Mouse (Mus musculus): ENCODE results near the gene Myoz1. TPM values are rescaled to one million over a fixed set of nuclear protein-coding genes. Genes with fewer than 3 reads are reported as not detected.
A peak's percentile ranks its signal among the peaks of the same experiment; 100 is the strongest.

Gene Myoz1
- polyA plus RNA-seq, 1 experiment from 2014 or later, result not detected

GRCm38 (mm10) chr14:20663601-20664000, 7.3 kb upstream of the Myoz1 start:
- WGBS, result 80% methylated on average over 2 of the region's 2 CpGs
- no peaks in the 10 kb centered on the region for H3K9me3 ChIP-seq (ENCODE audit: control insufficient read depth, low read length)
- no peak overlapping the region for H3K4me2 ChIP-seq (ENCODE audit: low read length)
- DNase-seq (no peak), ATAC-seq (ENCODE audit: low FRiP score, low TSS enrichment) (no peak)
- no peak overlapping the region for H3K27ac ChIP-seq (replicated peaks; ENCODE audit: low read depth, low read length)
- H3K9ac ChIP-seq (replicated peaks; ENCODE audit: low read length), result no peak overlapping the region
- H3K4me1 ChIP-seq (ENCODE audit: control insufficient read depth, insufficient read depth, low read length), result peaks cover 14% of the 10 kb centered on the region
- no peak overlapping the region for H3K4me3 ChIP-seq (replicated peaks; ENCODE audit: low read depth, low read length)
- no peaks in the 10 kb centered on the region for H3K36me3 ChIP-seq (ENCODE audit: control insufficient read depth, insufficient read depth, low read length)
- H3K27me3 ChIP-seq (ENCODE audit: control insufficient read depth, insufficient read depth, low read length), result peaks cover 13% of the 10 kb centered on the region; the same call in 1 of the 2 replicates

- H3K27ac ChIP-seq (replicated peaks; ENCODE audit: low read depth, low read length), result no peak overlapping the region
- peak overlapping the region; percentile 73; the same call in 1 of the 2 replicates for H3K9ac ChIP-seq (replicated peaks; ENCODE audit: low read length)
- H3K4me1 ChIP-seq (ENCODE audit: control insufficient read depth, insufficient read depth, low read length), result peaks cover 14% of the 10 kb centered on the region
- WGBS, result 92% methylated on average over 3 of the region's 3 CpGs
- H3K4me3 ChIP-seq (replicated peaks; ENCODE audit: low read depth, low read length), result no peak overlapping the region
- H3K36me3 ChIP-seq (ENCODE audit: control insufficient read depth, insufficient read depth, low read length), result no peaks in the 10 kb centered on the region
- no peaks in the 10 kb centered on the region for H3K9me3 ChIP-seq (ENCODE audit: control insufficient read depth, low read length)
- ATAC-seq (ENCODE audit: low FRiP score, low TSS enrichment) (no peak), DNase-seq (no peak)
- no peak overlapping the region for H3K4me2 ChIP-seq (ENCODE audit: low read length)
- peaks cover 13% of the 10 kb centered on the region; the same call in 1 of the 2 replicates for H3K27me3 ChIP-seq (ENCODE audit: control insufficient read depth, insufficient read depth, low read length)
Measured at GRCm38 (mm10) chr14:20662740-20663139, 6.4 kb upstream of the Myoz1 start.

- no peak; the same call in none of the 2 replicates for ATAC-seq (ENCODE audit: low FRiP score, low TSS enrichment)
- peak overlapping the region; percentile 84 for H3K27ac ChIP-seq (replicated peaks; ENCODE audit: low read depth, low read length)
- no peaks in the 10 kb centered on the region for H3K9me3 ChIP-seq (ENCODE audit: control insufficient read depth, low read length)
- H3K4me1 ChIP-seq (ENCODE audit: control insufficient read depth, insufficient read depth, low read length), result peaks cover 14% of the 10 kb centered on the region
- peak overlapping the region; percentile 65 for H3K4me3 ChIP-seq (replicated peaks; ENCODE audit: low read depth, low read length)
- 6% methylated on average over 19 of the region's 19 CpGs for WGBS
- H3K36me3 ChIP-seq (ENCODE audit: control insufficient read depth, insufficient read depth, low read length), result no peaks in the 10 kb centered on the region
- peak; percentile 47 for DNase-seq
- peaks cover 13% of the 10 kb centered on the region; the same call in 1 of the 2 replicates for H3K27me3 ChIP-seq (ENCODE audit: control insufficient read depth, insufficient read depth, low read length)
- H3K9ac ChIP-seq (replicated peaks; ENCODE audit: low read length), result peak overlapping the region; percentile 73
- peak overlapping the region; percentile 86 for H3K4me2 ChIP-seq (ENCODE audit: low read length)
Measured at GRCm38 (mm10) chr14:20661661-20662331, 5.5 kb upstream of the Myoz1 start.

- peak overlapping the region; percentile 86 for H3K4me2 ChIP-seq (ENCODE audit: low read length)
- ATAC-seq (ENCODE audit: low FRiP score, low TSS enrichment) (peak; percentile 91), DNase-seq (peak; percentile 98)
- 1% methylated on average over 52 of the region's 52 CpGs for WGBS
- H3K4me1 ChIP-seq (ENCODE audit: control insufficient read depth, insufficient read depth, low read length), result peaks cover 14% of the 10 kb centered on the region
- H3K9ac ChIP-seq (replicated peaks; ENCODE audit: low read length), result peak overlapping the region; percentile 73
- H3K27me3 ChIP-seq (ENCODE audit: control insufficient read depth, insufficient read depth, low read length), result peaks cover 13% of the 10 kb centered on the region; the same call in 1 of the 2 replicates
- H3K9me3 ChIP-seq (ENCODE audit: control insufficient read depth, low read length), result no peaks in the 10 kb centered on the region
- peak overlapping the region; percentile 65 for H3K4me3 ChIP-seq (replicated peaks; ENCODE audit: low read depth, low read length)
- peak overlapping the region; percentile 84 for H3K27ac ChIP-seq (replicated peaks; ENCODE audit: low read depth, low read length)
- H3K36me3 ChIP-seq (ENCODE audit: control insufficient read depth, insufficient read depth, low read length), result no peaks in the 10 kb centered on the region
Measured at GRCm38 (mm10) chr14:20660827-20661660, 4.7 kb upstream of the Myoz1 start.

GRCm38 (mm10) chr14:20659687-20660086, 3.3 kb upstream of the Myoz1 start:
- DNase-seq, result no peak
- WGBS, result 99% methylated on average over 7 of the region's 7 CpGs
- Histone ChIP-seq H3K27me3 (ENCODE audit: control insufficient read depth, insufficient read depth, low read length) (peaks cover 8% of the 10 kb centered on the region; the same call in 1 of the 2 replicates), H3K4me1 (ENCODE audit: control insufficient read depth, insufficient read depth, low read length) (peaks cover 14% of the 10 kb centered on the region), H3K36me3 (ENCODE audit: control insufficient read depth, insufficient read depth, low read length) (no peaks in the 10 kb centered on the region), H3K9me3 (ENCODE audit: control insufficient read depth, low read length) (no peaks in the 10 kb centered on the region), H3K9ac (replicated peaks; ENCODE audit: low read length) (no peak overlapping the region), H3K4me3 (replicated peaks; ENCODE audit: low read depth, low read length) (no peak overlapping the region), H3K4me2 (ENCODE audit: low read length) (no peak overlapping the region), H3K27ac (replicated peaks; ENCODE audit: low read depth, low read length) (no peak overlapping the region)
- no peak for ATAC-seq (ENCODE audit: low FRiP score, low TSS enrichment)

- Histone ChIP-seq H3K27me3 (ENCODE audit: control insufficient read depth, insufficient read depth, low read length) (peaks cover 8% of the 10 kb centered on the region; the same call in 1 of the 2 replicates), H3K36me3 (ENCODE audit: control insufficient read depth, insufficient read depth, low read length) (no peaks in the 10 kb centered on the region), H3K4me2 (ENCODE audit: low read length) (no peak overlapping the region), H3K27ac (replicated peaks; ENCODE audit: low read depth, low read length) (no peak overlapping the region), H3K9me3 (ENCODE audit: control insufficient read depth, low read length) (no peaks in the 10 kb centered on the region), H3K9ac (replicated peaks; ENCODE audit: low read length) (no peak overlapping the region), H3K4me1 (ENCODE audit: control insufficient read depth, insufficient read depth, low read length) (peaks cover 14% of the 10 kb centered on the region), H3K4me3 (replicated peaks; ENCODE audit: low read depth, low read length) (no peak overlapping the region)
- DNase-seq, result no peak
- no peak for ATAC-seq (ENCODE audit: low FRiP score, low TSS enrichment)
- 95% methylated on average over 6 of the region's 6 CpGs for WGBS
Measured at GRCm38 (mm10) chr14:20658902-20659301, 2.6 kb upstream of the Myoz1 start.

DNA sequence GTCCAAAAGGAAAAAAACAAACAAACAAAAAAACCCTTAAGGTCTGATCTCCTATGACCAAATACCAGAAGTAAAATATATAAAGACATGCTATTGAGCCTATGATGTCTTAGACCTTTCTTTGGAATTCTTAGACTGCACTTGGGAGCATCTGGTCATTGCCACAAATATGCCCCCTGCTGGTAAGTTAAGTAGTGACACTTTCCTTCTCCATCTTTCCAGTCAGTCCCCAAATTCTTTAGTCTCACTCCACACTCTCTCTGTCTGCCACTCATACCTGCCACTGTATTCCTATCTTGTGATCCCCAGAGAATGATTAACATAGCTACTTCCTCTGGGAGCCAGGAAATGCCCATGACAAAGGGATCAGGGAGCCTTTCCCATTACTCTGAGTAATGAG, 2.0 kb upstream of the Myoz1 start:
- no peak overlapping the region for H3K27ac ChIP-seq (replicated peaks; ENCODE audit: low read depth, low read length)
- no peak overlapping the region for H3K4me2 ChIP-seq (ENCODE audit: low read length)
- H3K36me3 ChIP-seq (ENCODE audit: control insufficient read depth, insufficient read depth, low read length), result no peaks in the 10 kb centered on the region
- peaks cover 14% of the 10 kb centered on the region for H3K4me1 ChIP-seq (ENCODE audit: control insufficient read depth, insufficient read depth, low read length)
- H3K4me3 ChIP-seq (replicated peaks; ENCODE audit: low read depth, low read length), result no peak overlapping the region
- peaks cover 8% of the 10 kb centered on the region; the same call in 1 of the 2 replicates for H3K27me3 ChIP-seq (ENCODE audit: control insufficient read depth, insufficient read depth, low read length)
- peak; percentile 79 for DNase-seq
- ATAC-seq (ENCODE audit: low FRiP score, low TSS enrichment), result no peak
- no peak overlapping the region for H3K9ac ChIP-seq (replicated peaks; ENCODE audit: low read length)
- no peaks in the 10 kb centered on the region for H3K9me3 ChIP-seq (ENCODE audit: control insufficient read depth, low read length)

- 81% methylated on average over 9 of the region's 9 CpGs for WGBS
- Histone ChIP-seq H3K27ac (replicated peaks; ENCODE audit: low read depth, low read length) (no peak overlapping the region), H3K4me2 (ENCODE audit: low read length) (no peak overlapping the region), H3K4me1 (ENCODE audit: control insufficient read depth, insufficient read depth, low read length) (peaks cover 3% of the 10 kb centered on the region; the same call in 1 of the 2 replicates), H3K27me3 (ENCODE audit: control insufficient read depth, insufficient read depth, low read length) (no peaks in the 10 kb centered on the region), H3K9me3 (ENCODE audit: control insufficient read depth, low read length) (no peaks in the 10 kb centered on the region), H3K4me3 (replicated peaks; ENCODE audit: low read depth, low read length) (no peak overlapping the region), H3K9ac (replicated peaks; ENCODE audit: low read length) (no peak overlapping the region), H3K36me3 (ENCODE audit: control insufficient read depth, insufficient read depth, low read length) (no peaks in the 10 kb centered on the region)
- DNase-seq, result no peak
- no peak for ATAC-seq (ENCODE audit: low FRiP score, low TSS enrichment)
Measured at GRCm38 (mm10) chr14:20655731-20656130, 609 bp downstream of the Myoz1 start.
